Mouse (Mus musculus): Measurements from ENCODE around the gene Spink4. TPM values are rescaled to one million over a fixed set of nuclear protein-coding genes. Genes with fewer than 3 reads are reported as not detected.

Spink4 gene
- total RNA-seq, 2 experiments from 2014 or later = 1.1 to 2.1 TPM

- intact Hi-C loops (cut with DNase I) = no loop called here
- DNase-seq = no peak
Observed at GRCm38 (mm10) chr4:40953521-40953920, 33.7 kb downstream of the Spink4 start.

- no peak for DNase-seq
- intact Hi-C loops (cut with DNase I) = no loop called here
Observed at GRCm38 (mm10) chr4:40955942-40956341, 36.1 kb downstream of the Spink4 start.

GRCm38 (mm10) chr4:40963536-40963935, 43.7 kb downstream of the Spink4 start:
- intact Hi-C loops (cut with DNase I) = no loop called here
- no peak for DNase-seq

- no peak for DNase-seq
- intact Hi-C loops (cut with DNase I) = no loop called here
Observed at GRCm38 (mm10) chr4:40969161-40969560, 49.3 kb downstream of the Spink4 start.

- intact Hi-C loops (cut with DNase I) = loop anchor here (2.0 kb wide), 1 partner anchor 21 kb away; the partner anchor contains the start of genes Bag1 and Chmp5
- DNase-seq = peak; percentile 11 to 43
Observed at GRCm38 (mm10) chr4:40969781-40970591, 50.1 kb downstream of the Spink4 start.

- intact Hi-C loops (cut with DNase I) = loop anchor here (2.0 kb wide), 1 partner anchor 22 kb away; the partner anchor contains the start of genes Bag1 and Chmp5
- DNase-seq = no peak
Observed at GRCm38 (mm10) chr4:40970592-40970841, 50.7 kb downstream of the Spink4 start.

- DNase-seq = peak; percentile 96 to 97
- intact Hi-C loops (cut with DNase I) = loop anchor here (2.0 kb wide), 1 partner anchor 22 kb away; the partner anchor contains the start of genes Bag1 and Chmp5
Observed at GRCm38 (mm10) chr4:40970842-40971701, 51.2 kb downstream of the Spink4 start, which contains the start of gene Nfx1. TSS of gene Nfx1 (plus strand) at chr4:40970906.

- intact Hi-C loops (cut with DNase I) = loop anchor here (2.0 kb wide), 1 partner anchor 23 kb away; the partner anchor contains the start of genes Bag1 and Chmp5
- DNase-seq = peak; percentile 20 to 55
Observed at GRCm38 (mm10) chr4:40971744-40972143, 51.9 kb downstream of the Spink4 start.

- DNase-seq = no peak
- intact Hi-C loops (cut with DNase I) = no loop called here
Observed at GRCm38 (mm10) chr4:40974011-40974410, 54.2 kb downstream of the Spink4 start.

GRCm38 (mm10) chr4:40975678-40976077, 55.8 kb downstream of the Spink4 start:
- no peak for DNase-seq
- intact Hi-C loops (cut with DNase I) = no loop called here

- no peak for DNase-seq
- intact Hi-C loops (cut with DNase I) = no loop called here
Observed at GRCm38 (mm10) chr4:40976651-40977050, 56.8 kb downstream of the Spink4 start.

- intact Hi-C loops (cut with DNase I) = no loop called here
- no peak for DNase-seq
Observed at GRCm38 (mm10) chr4:40979430-40979829, 59.6 kb downstream of the Spink4 start.

Other genes starting within 250 kb of the Spink4 start
- 10 to 100 TPM; 18.0 to 18.1 TPM for gene Aptx, start 216.9 kb upstream of the Spink4 start, total RNA-seq (2021)
- gene Dnaja1, start 197.9 kb upstream of the Spink4 start, total RNA-seq (2021) = 100 to 1,000 TPM in 1 of 2 experiments, 10 to 100 TPM in 1; 95.0 to 120 TPM
- 10 to 100 TPM; 38.7 to 40.8 TPM for gene Smu1, start 162.1 kb upstream of the Spink4 start, total RNA-seq (2021)
- 100 to 1,000 TPM in 1 of 2 experiments, 10 to 100 TPM in 1; 95.5 to 103 TPM for gene B4galt1, start 66.0 kb upstream of the Spink4 start, total RNA-seq (2021)
- gene Bag1, start 28.2 kb downstream of the Spink4 start, total RNA-seq (2021) = 100 to 1,000 TPM; 202 to 209 TPM
- 10 to 100 TPM; 38.9 to 43.7 TPM for gene Chmp5, start 28.4 kb downstream of the Spink4 start, total RNA-seq (2021)
- gene Nfx1, start 50.9 kb downstream of the Spink4 start, total RNA-seq (2021) = 10 to 100 TPM; 27.7 to 30.5 TPM
- gene Aqp7, start 128.1 kb downstream of the Spink4 start, total RNA-seq (2021) = 10 to 100 TPM; 35.0 to 36.4 TPM
- under 1 TPM in 1 of 2 experiments, not detected in 1; 0.53 TPM for gene Aqp3, start 178.1 kb downstream of the Spink4 start, total RNA-seq (2021)
- gene Nol6, start 204.4 kb downstream of the Spink4 start, total RNA-seq (2021) = 10 to 100 TPM; 21.3 to 22.8 TPM
- gene Ube2r2, start 215.7 kb downstream of the Spink4 start, total RNA-seq (2021) = 100 to 1,000 TPM; 123 to 137 TPM

Data from heart, postnatal 10 days (tissue).